Mouse (Mus musculus) ovary, postnatal 10 days (tissue): Measurements from ENCODE around the gene Cryba4.

Experiments
- DNase-seq: peaks from one replicate; pipeline ENCODE4 v3.0.0; 2022; ENCODE audit warnings: low spot score

Gene Cryba4

GRCm38 (mm10) chr5:112266011-112266777 lies 13.9 kb upstream of the Cryba4 start:
- DNase-seq = no peak

GRCm38 (mm10) chr5:112265515-112265914 lies 13.2 kb upstream of the Cryba4 start:
- no peak for DNase-seq

- no peak for DNase-seq
These were observed 12.8 kb upstream of the Cryba4 start for GRCm38 (mm10) chr5:112265110-112265509.

GRCm38 (mm10) chr5:112264099-112264498 lies 11.8 kb upstream of the Cryba4 start:
- no peak for DNase-seq

GRCm38 (mm10) chr5:112260818-112261217 lies 8.5 kb upstream of the Cryba4 start:
- no peak for DNase-seq

GRCm38 (mm10) chr5:112259862-112260650 lies 7.7 kb upstream of the Cryba4 start:
- DNase-seq = no peak

GRCm38 (mm10) chr5:112257896-112258295 lies 5.6 kb upstream of the Cryba4 start:
- no peak for DNase-seq

GRCm38 (mm10) chr5:112256457-112256856 lies 4.1 kb upstream of the Cryba4 start:
- DNase-seq = no peak

GRCm38 (mm10) chr5:112255426-112255825 lies 3.1 kb upstream of the Cryba4 start, which contains the start of gene Crybb1:
Gene Crybb1 (plus strand): TSS chr5:112255815.
- DNase-seq = peak; percentile 21

GRCm38 (mm10) chr5:112254282-112254806 lies 2.0 kb upstream of the Cryba4 start:
- DNase-seq = peak; percentile 26

- no peak for DNase-seq
These were observed 851 bp upstream of the Cryba4 start for GRCm38 (mm10) chr5:112253169-112253568.

GRCm38 (mm10) chr5:112249106-112249505 lies 3.2 kb downstream of the Cryba4 start:
- no peak for DNase-seq

- no peak for DNase-seq
These were observed 4.9 kb downstream of the Cryba4 start for GRCm38 (mm10) chr5:112247399-112247798.

- no peak for DNase-seq
These were observed 7.3 kb downstream of the Cryba4 start for GRCm38 (mm10) chr5:112244890-112245615.

GRCm38 (mm10) chr5:112244275-112244562 lies 8.1 kb downstream of the Cryba4 start:
- no peak for DNase-seq

GRCm38 (mm10) chr5:112243539-112244274 lies 8.6 kb downstream of the Cryba4 start:
- no peak for DNase-seq

- DNase-seq = no peak
These were observed 9.3 kb downstream of the Cryba4 start for GRCm38 (mm10) chr5:112243041-112243440.

- no peak for DNase-seq
These were observed 9.9 kb downstream of the Cryba4 start for GRCm38 (mm10) chr5:112242361-112242778.

- DNase-seq = no peak
These were observed 10.5 kb downstream of the Cryba4 start for GRCm38 (mm10) chr5:112241849-112242248.

GRCm38 (mm10) chr5:112240761-112241160 lies 11.6 kb downstream of the Cryba4 start:
- DNase-seq = peak; percentile 76

GRCm38 (mm10) chr5:112238781-112239482 lies 13.4 kb downstream of the Cryba4 start:
- no peak for DNase-seq
